Mouse (Mus musculus): ENCODE measurements at regions not wholly inside any gene's neighbourhood (a gene's known extent, or its start where the extent isn't known, plus 50 kb on each side); places are given as distances from the start of the nearest gene placed in this dataset.

GRCm38 (mm10) chr13:73158016-73158415, 102.3 kb upstream of the Irx4 start:
- DNase-seq (ENCODE audit: low spot score), result no peak

GRCm38 (mm10) chr13:73159454-73159853, 100.8 kb upstream of the Irx4 start:
- no peak for DNase-seq (ENCODE audit: low spot score)

GRCm38 (mm10) chr13:73159865-73160264, 100.4 kb upstream of the Irx4 start:
- DNase-seq (ENCODE audit: low spot score), result no peak

GRCm38 (mm10) chr13:73160289-73160688, 100.0 kb upstream of the Irx4 start:
- peak; percentile 78 for DNase-seq (ENCODE audit: low spot score)

DNA sequence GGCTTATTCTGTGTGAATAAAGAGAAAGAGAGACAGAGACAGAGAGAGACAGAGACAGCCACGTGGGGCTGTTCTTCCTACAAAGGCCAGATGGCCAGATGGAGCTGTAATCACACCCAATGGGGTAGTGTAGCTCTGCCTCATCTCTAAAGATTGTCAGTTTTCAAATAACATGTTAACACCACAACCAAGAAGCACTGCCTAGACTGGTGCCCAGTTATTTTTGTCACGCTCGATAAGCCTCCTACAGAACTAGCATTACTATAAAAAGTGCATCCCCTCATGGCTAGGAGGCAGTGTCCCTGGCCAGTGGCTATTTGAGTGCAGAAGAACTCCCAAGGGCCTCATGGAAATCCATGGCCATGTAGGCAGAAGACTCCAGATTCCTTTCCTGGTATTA, 90.0 kb upstream of the Irx4 start:
- no peak for DNase-seq (ENCODE audit: low spot score)

GRCm38 (mm10) chr13:73207931-73208448, 52.3 kb upstream of the Irx4 start:
- no peak for DNase-seq (ENCODE audit: low spot score)
